Mouse (Mus musculus) urinary bladder, postnatal 14 days (tissue): Measurements from ENCODE around the gene Rpl29.
A peak's percentile ranks its signal among the peaks of the same experiment; 100 is the strongest.

Source experiments
- DNase-seq: peaks from one replicate; pipeline ENCODE4 v3.0.0; 2021; ENCODE audit warnings: low spot score

The Rpl29 gene

GRCm38 (mm10) chr9:106417841-106418625 lies 11.2 kb upstream of the Rpl29 start:
- peak; percentile 77 for DNase-seq

GRCm38 (mm10) chr9:106420608-106421007 lies 8.6 kb upstream of the Rpl29 start:
- no peak for DNase-seq

- no peak for DNase-seq
Measured at GRCm38 (mm10) chr9:106421033-106421864, 8.0 kb upstream of the Rpl29 start.

GRCm38 (mm10) chr9:106421865-106422160 lies 7.4 kb upstream of the Rpl29 start:
- peak; percentile 89 for DNase-seq

GRCm38 (mm10) chr9:106428719-106429220 lies 484 bp upstream of the Rpl29 start:
- no peak for DNase-seq

GRCm38 (mm10) chr9:106430015-106430264 lies 686 bp downstream of the Rpl29 start:
- no peak for DNase-seq

GRCm38 (mm10) chr9:106433389-106433788 lies 4.1 kb downstream of the Rpl29 start:
- no peak for DNase-seq

GRCm38 (mm10) chr9:106436566-106436965 lies 7.3 kb downstream of the Rpl29 start:
- no peak for DNase-seq

- no peak for DNase-seq
Measured at GRCm38 (mm10) chr9:106442680-106443079, 13.4 kb downstream of the Rpl29 start.

- no peak for DNase-seq
Measured at GRCm38 (mm10) chr9:106444836-106445235, 15.6 kb downstream of the Rpl29 start.

GRCm38 (mm10) chr9:106447348-106447747 lies 18.1 kb downstream of the Rpl29 start, which contains the start of the genes Abhd14b and Abhd14a:
Gene Abhd14b, plus strand, starts transcription at chr9:106447459.
Gene Abhd14a, minus strand, starts transcription at chr9:106447678.
- DNase-seq = peak; percentile 96

- DNase-seq = no peak
Measured at GRCm38 (mm10) chr9:106447951-106448350, 18.7 kb downstream of the Rpl29 start.

- peak; percentile 75 for DNase-seq
Measured at GRCm38 (mm10) chr9:106448498-106449031, 19.3 kb downstream of the Rpl29 start.

- DNase-seq = no peak
Measured at GRCm38 (mm10) chr9:106449947-106450346, 20.7 kb downstream of the Rpl29 start.

- peak; percentile 73 for DNase-seq
Measured at GRCm38 (mm10) chr9:106450661-106451060, 21.4 kb downstream of the Rpl29 start.

- no peak for DNase-seq
Measured at GRCm38 (mm10) chr9:106451298-106451697, 22.0 kb downstream of the Rpl29 start.

GRCm38 (mm10) chr9:106451899-106452298 lies 22.6 kb downstream of the Rpl29 start:
- no peak for DNase-seq

GRCm38 (mm10) chr9:106452351-106452750 lies 23.1 kb downstream of the Rpl29 start:
- no peak for DNase-seq

- DNase-seq = no peak
Measured at GRCm38 (mm10) chr9:106452821-106453220, 23.6 kb downstream of the Rpl29 start.

- peak; percentile 49 for DNase-seq
Measured at GRCm38 (mm10) chr9:106453271-106454070, 24.2 kb downstream of the Rpl29 start, which contains the start of gene Pcbp4. Gene Pcbp4, plus strand, starts transcription at chr9:106453291.

GRCm38 (mm10) chr9:106454071-106454761 lies 25.0 kb downstream of the Rpl29 start:
- DNase-seq = no peak
